Mouse (Mus musculus) forebrain, postnatal 0 days (tissue): Measurements from ENCODE around the gene Zrsr1. TPM values are rescaled to one million over a fixed set of nuclear protein-coding genes. Genes with fewer than 3 reads are reported as not detected.

Experiments
- ATAC-seq: fragments of 200-750 bp; cut with Nextera tagmentation; 2 replicates; pipeline ENCODE4 v1.8.0; 2017; ENCODE audit warnings: mild to moderate bottlenecking, moderate library complexity
- DNase-seq: peaks from one replicate; pipeline ENCODE4 v3.0.0-alpha.2; 2015
- H3K27ac ChIP-seq: fragments of 300-500 bp; sonication (generic); 2 replicates; pipeline ENCODE4 v1.5.1; 2014; ENCODE audit warnings: low read depth, mild to moderate bottlenecking, antibody characterized with exemption, low read length, moderate library complexity, mixed read lengths
- H3K27me3 ChIP-seq: fragments of 300-500 bp; sonication (generic); 2 replicates; pipeline ENCODE4 v1.6.1; 2014; ENCODE audit warnings: mild to moderate bottlenecking, low read length, mixed read lengths; ENCODE audit not compliant: insufficient read depth
- H3K36me3 ChIP-seq: fragments of 300-500 bp; sonication (generic); 2 replicates; pipeline ENCODE4 v1.6.1; 2014; ENCODE audit warnings: mild to moderate bottlenecking, moderate library complexity; ENCODE audit not compliant: insufficient read depth
- H3K4me1 ChIP-seq: fragments of 300-500 bp; sonication (generic); 2 replicates; pipeline ENCODE4 v1.6.1; 2014; ENCODE audit warnings: antibody characterized with exemption; ENCODE audit not compliant: insufficient read depth
- H3K4me2 ChIP-seq: fragments of 300-500 bp; sonication (generic); 2 replicates; pipeline ENCODE4 v1.6.1; 2014; ENCODE audit warnings: low read depth, mild to moderate bottlenecking, moderate library complexity
- H3K4me3 ChIP-seq: fragments of 300-500 bp; sonication (generic); 2 replicates; pipeline ENCODE4 v1.5.1; 2014; ENCODE audit warnings: low read depth, low read length, mixed read lengths
- H3K9ac ChIP-seq: fragments of 300-500 bp; sonication (generic); 2 replicates; pipeline ENCODE4 v1.6.1; 2014; ENCODE audit warnings: mild to moderate bottlenecking
- H3K9me3 ChIP-seq: fragments of 300-500 bp; sonication (generic); 2 replicates; pipeline ENCODE4 v1.6.1; 2016; ENCODE audit warnings: low read length
- CTCF ChIP-seq: sonication (generic); IDR thresholded peaks from 2 replicates; pipeline ENCODE4 v1.5.1; 2016; ENCODE audit warnings: antibody characterized with exemption, control low read depth, low read depth
- WGBS: fragments of 180-500 bp; shearing (Covaris S2); extraction: QIAGEN DNeasy Blood & Tissue Kit; methylation state at CpG from one replicate; pipeline ENCODE4 v1.1.7; 2014; 5-methylcytosine and 5-hydroxymethylcytosine counted together
- polyA plus RNA-seq: library from polyadenylated mRNA; unstranded; fragments of >200 nt; fragmentation: Nextera tagmentation; extraction: Ambion mirVana; gene quantifications from 2 replicates; pipeline ENCODE4 v1.2.1, GENCODE M21; 2015
- total RNA-seq: library from RNA; depleted of rRNA; stranded (reverse); fragments of >200 nt; gene quantifications from 2 replicates; pipeline ENCODE4 v1.2.3, GENCODE M21; 2014

Zrsr1 gene
- total and polyA plus RNA-seq, 2 experiments from 2014 or later = 6.4 to 17.5 TPM

DNA sequence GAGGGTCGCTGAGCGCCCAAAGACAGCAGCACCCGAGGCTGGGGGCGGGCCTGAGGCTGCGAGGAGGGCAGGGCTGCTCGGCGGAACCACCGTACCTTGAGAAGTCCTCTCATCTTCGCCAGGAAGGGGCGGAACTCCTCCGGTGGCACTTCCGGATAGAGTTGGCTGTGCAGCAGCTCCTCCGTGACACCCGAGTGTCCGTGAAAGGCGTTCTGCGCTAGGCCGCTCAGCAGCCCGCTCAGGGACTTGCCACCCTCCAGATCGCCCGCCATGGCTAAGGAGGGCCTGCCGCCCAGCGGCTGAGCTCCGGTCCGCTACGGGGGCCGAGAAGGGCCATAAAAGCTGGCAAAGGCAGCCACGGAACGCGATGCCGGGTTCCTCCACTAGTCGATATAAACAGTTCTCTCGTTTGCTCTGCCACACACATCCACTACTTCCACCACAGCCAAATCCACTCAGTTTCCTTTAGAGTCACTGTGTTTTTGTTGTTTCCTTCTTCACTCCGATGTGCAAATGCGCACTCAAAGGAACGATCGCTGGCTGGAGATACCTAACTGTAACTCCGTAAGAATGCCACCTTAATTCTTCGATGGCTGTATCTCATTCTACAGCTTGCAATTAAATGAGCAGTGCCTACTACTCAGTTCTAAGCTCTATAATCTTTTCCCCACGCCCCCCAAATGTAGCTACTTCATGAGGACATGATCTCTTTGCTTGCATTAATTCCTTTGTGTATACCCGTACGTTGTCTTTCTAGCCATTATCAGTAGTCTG, 10.4 kb downstream of the Zrsr1 start, which contains the start of the genes Gm28048 and Commd1:
TSS of gene Gm28048 (minus strand) at position 107 of the 774 bp plus-strand sequence.
TSS of gene Commd1 (minus strand) at position 399 of the 774 bp plus-strand sequence.
- H3K27ac ChIP-seq = peak within 1 kb of the TSS; percentile 93
- peak; percentile 96 for ATAC-seq
- WGBS = 4% methylated on average over 42 of the region's 42 CpGs

DNA sequence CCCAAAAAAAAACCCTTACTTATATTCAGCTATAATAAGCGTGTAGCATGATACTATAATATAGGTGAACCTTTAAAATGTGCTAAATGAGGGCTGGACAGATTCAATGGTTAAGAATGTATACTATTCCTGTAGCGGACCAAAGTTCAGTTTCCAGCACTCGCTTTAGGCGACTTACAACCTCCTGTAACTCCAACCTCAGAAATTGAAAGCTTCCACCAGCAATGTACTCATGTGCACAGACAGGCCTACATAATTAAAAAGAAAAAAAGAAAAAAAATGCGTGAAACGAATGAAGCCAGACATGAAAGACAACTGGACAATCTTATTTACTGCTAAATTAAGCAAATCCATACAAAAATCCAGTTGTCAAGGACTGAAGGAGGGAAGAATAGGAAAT, 11.0 kb downstream of the Zrsr1 start:
- H3K9ac ChIP-seq = no peak overlapping the region; the same call in 1 of the 2 replicates
- ATAC-seq (no peak), DNase-seq (no peak)
- 0 out of 2 replicates have a peak, but pooled peaks cover 7% of the 10 kb centered on the region for H3K4me1 ChIP-seq
- H3K4me3 ChIP-seq = peak overlapping the region; percentile 57; the same call in 1 of the 2 replicates
- H3K27me3 ChIP-seq = no peaks in the 10 kb centered on the region
- H3K9me3 ChIP-seq = no peaks in the 10 kb centered on the region
- 64% methylated on average over 6 of the region's 6 CpGs for WGBS
- H3K36me3 ChIP-seq = peaks cover 6% of the 10 kb centered on the region; the same call in 1 of the 2 replicates
- no peak overlapping the region for H3K27ac ChIP-seq
- TF ChIP-seq CTCF = no peak
- H3K4me2 ChIP-seq = peak overlapping the region; percentile 54; the same call in 1 of the 2 replicates

More for the DNA sequence above, 10.4 kb downstream of the Zrsr1 start, which contains the start of the genes Gm28048 and Commd1:
- no peaks in the 10 kb centered on the region for H3K9me3 ChIP-seq
- peaks cover 6% of the 10 kb centered on the region; the same call in 1 of the 2 replicates for H3K36me3 ChIP-seq
- DNase-seq = peak; percentile 97
- H3K27me3 ChIP-seq = no peaks in the 10 kb centered on the region
- H3K4me1 ChIP-seq = 0 out of 2 replicates have a peak, but pooled peaks cover 7% of the 10 kb centered on the region
- peak within 1 kb of the TSS; percentile 67 for H3K9ac ChIP-seq
- TF ChIP-seq CTCF = peak; percentile 80
- H3K4me2 ChIP-seq = peak within 1 kb of the TSS; percentile 54
- H3K4me3 ChIP-seq = peak within 1 kb of the TSS; percentile 57

DNA sequence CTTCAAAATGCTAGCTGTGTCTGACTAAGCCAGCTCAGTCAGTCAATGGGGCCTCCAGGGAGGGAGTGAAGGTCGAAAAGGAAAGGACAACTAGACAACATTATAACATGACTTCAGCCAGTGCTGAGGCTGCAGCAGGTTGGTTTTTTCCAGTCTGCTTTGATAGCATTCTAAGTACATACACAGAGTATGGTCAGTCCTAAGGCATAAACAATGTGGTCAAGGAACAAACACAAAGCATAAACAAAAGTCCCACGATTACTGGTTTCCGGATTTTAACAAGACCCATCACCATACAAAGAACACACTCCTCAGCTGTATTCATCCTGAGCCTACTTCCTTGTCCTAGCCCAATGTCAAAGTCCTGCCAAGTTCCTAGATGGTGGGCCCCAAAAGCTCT, 13.7 kb downstream of the Zrsr1 start:
- no peak for ATAC-seq
- Histone ChIP-seq H3K9me3 (no peaks in the 10 kb centered on the region), H3K27me3 (no peaks in the 10 kb centered on the region), H3K36me3 (no peaks in the 10 kb centered on the region), H3K4me1 (0 out of 2 replicates have a peak, but pooled peaks cover 7% of the 10 kb centered on the region), H3K4me2 (no peak overlapping the region), H3K27ac (no peak overlapping the region), H3K9ac (no peak overlapping the region), H3K4me3 (no peak overlapping the region)
- DNase-seq = no peak
- 84% methylated on average over 3 of the region's 3 CpGs for WGBS
- TF ChIP-seq CTCF = no peak

DNA sequence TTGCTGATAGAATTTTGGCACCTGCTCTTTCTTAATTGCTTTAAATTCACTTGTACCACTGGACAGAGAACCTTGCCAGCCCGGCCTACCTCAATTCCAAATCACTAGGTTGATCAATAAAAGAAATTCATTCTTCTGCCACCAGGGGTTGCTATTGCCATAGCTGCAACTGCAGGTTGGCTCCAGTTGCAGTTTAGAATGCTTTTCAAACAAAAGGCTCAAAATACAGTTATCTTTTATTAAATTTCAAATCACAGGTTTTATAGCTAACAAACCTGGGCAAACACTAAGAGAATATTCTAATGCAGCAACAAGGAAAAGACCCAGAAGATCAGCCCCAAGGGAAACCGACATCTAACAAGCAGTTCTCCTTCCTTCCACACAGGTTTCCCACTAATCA, 15.6 kb downstream of the Zrsr1 start:
- 41% methylated on average over 2 of the region's 2 CpGs for WGBS
- no peaks in the 10 kb centered on the region for H3K36me3 ChIP-seq

DNA sequence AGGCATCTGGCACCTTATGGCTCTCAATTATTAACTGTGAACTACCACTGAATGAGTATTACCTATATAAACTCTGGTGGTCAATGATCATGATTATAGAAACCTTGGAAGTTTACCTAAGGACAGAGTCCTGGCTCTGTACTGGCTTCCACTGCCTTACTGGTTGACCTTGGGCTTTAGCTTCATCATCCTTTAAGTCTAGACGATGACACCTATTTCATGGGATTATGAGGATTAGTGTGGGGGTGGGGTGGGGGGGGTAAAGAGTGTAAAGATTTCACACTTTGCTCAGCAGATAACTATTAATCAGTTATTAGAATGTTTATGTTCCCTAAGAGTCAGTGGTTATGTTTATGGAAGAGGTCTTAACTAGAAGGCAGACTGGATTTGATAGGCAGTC, 18.0 kb downstream of the Zrsr1 start:
- Histone ChIP-seq H3K4me1 (peaks cover 4% of the 10 kb centered on the region; the same call in 1 of the 2 replicates), H3K9me3 (no peaks in the 10 kb centered on the region), H3K27me3 (no peaks in the 10 kb centered on the region), H3K27ac (peak overlapping the region; percentile 93), H3K4me3 (peak overlapping the region; percentile 73), H3K36me3 (peaks cover 11% of the 10 kb centered on the region), H3K9ac (peak overlapping the region; percentile 83), H3K4me2 (peak overlapping the region; percentile 70)
- no peak for ATAC-seq
- WGBS = 45% methylated on average over 1 of the region's 1 CpGs
- DNase-seq = no peak
- TF ChIP-seq CTCF = no peak

More for the DNA sequence above, 15.6 kb downstream of the Zrsr1 start:
- Histone ChIP-seq H3K4me2 (no peak overlapping the region), H3K9me3 (no peaks in the 10 kb centered on the region), H3K27me3 (no peaks in the 10 kb centered on the region), H3K4me3 (no peak overlapping the region), H3K4me1 (peaks cover 4% of the 10 kb centered on the region; the same call in 1 of the 2 replicates), H3K9ac (no peak overlapping the region), H3K27ac (no peak overlapping the region)
- no peak for ATAC-seq
- peak; percentile 85 for DNase-seq
- peak; percentile 87 for TF ChIP-seq CTCF

DNA sequence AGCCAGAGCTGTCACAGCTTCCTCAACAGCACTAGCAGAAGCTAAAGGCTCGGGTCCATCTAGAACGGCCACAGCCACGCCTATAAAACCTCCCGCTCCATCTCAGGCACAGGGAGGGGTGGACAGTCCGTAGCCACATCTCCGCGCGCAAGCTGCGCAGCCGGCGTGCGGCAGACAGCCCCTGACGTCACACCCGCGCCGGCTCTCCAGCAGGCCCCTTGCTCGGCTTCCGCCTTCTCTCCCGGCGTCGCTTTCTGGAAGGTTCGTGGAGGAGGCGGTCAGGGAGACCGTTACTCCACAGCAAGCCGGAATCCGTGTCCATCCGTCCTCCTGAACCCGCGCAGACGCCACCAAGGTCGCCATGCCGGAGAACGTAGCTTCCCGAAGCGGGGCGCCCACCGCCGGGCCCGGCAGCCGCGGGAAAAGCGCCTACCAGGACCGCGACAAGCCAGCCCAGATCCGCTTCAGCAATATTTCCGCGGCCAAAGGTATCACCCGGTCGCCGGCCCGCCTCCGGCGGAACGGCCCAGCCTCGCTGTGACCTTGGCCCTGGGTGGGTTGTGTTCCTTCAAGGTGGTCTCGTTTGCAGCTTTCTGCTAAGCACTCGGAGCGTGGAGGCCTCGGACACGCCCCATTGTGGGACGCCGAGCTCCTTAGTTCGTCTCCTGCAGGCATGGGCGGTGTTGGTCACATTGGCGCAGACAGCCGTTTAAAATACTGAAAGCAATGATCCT, 18.8 kb downstream of the Zrsr1 start, which contains the start of gene Cct4:
TSS of gene Cct4 (plus strand) at position 127 of the 734 bp plus-strand sequence.
- DNase-seq (peak; percentile 95), ATAC-seq (peak; percentile 99)
- Histone ChIP-seq H3K4me1 (peaks cover 4% of the 10 kb centered on the region; the same call in 1 of the 2 replicates), H3K36me3 (peaks cover 17% of the 10 kb centered on the region), H3K4me2 (peak within 1 kb of the TSS; percentile 70), H3K4me3 (peak within 1 kb of the TSS; percentile 73), H3K9ac (peak within 1 kb of the TSS; percentile 83), H3K9me3 (no peaks in the 10 kb centered on the region), H3K27me3 (no peaks in the 10 kb centered on the region), H3K27ac (peak within 1 kb of the TSS; percentile 93)
- under 1% methylated on average over 63 of the region's 66 CpGs for WGBS
- 0 out of 2 replicates have a peak, but pooled peaks have one; percentile 1 for TF ChIP-seq CTCF
